Mouse (Mus musculus): ENCODE measurements around the gene Hal. TPM values are rescaled to one million over a fixed set of nuclear protein-coding genes. Genes with fewer than 3 reads are reported as not detected.

Gene Hal
- total RNA-seq (2014; rRNA removed; ENCODE audit: low replicate concordance) (not detected in 2 replicates), polyA plus RNA-seq (2015; fragmentation: Nextera tagmentation; extraction: Ambion mirVana) (not detected in 2 replicates)

DNA sequence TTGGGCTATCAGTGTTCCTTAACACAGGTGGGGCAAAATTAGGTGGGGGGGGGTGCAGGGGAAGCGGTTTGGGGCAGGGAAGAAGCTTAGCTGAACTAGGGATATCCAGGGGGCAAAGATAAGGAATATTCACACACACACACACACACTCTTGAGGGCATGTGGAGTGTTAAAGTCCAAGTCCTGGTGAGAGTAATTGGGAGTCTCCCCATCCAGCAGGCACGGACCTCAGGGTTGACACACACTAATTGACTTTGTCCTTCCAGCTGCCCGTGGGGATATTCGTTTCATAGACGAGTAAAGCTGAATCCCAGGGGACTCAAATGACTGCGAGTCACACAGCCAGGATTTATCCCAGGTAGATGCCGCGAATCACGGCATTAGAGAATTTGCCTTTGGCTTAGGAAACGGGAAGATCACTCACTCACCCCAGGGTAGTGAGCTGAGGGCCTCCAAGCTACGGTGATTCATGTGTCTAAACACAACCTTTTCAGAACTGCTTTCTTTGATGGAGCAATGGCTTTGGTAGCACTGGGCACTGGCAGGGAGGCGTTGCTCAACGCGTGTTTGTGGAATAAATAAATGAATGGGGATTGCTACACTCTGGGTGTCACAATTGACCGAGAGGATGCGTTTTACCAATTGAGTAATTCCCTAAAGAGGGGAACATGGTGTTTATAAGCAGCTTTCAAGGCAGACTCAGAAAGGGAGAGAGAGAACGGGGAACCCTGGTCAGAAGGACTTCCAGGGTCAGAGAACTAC is at the start of gene Hal:
Gene Hal, plus strand, starts transcription at position 703 of the 762 bp plus-strand sequence.
- no peak for TF ChIP-seq EP300 (IDR thresholded peaks at IDR 0.05; ENCODE audit: low read depth)
- no peak for TF ChIP-seq CTCF (IDR thresholded peaks at IDR 0.05; ENCODE audit: low read depth)
- H3K4me2 ChIP-seq (ENCODE audit: low read depth, low read length), result no peak within 1 kb of the TSS
- H3K9ac ChIP-seq (replicated peaks; ENCODE audit: low read depth, low read length), result no peak within 1 kb of the TSS
- no peak for ATAC-seq (ENCODE audit: insufficient read depth, low read depth)
- peaks cover 20% of the 10 kb centered on the region for H3K36me3 ChIP-seq (replicated peaks; ENCODE audit: control insufficient read depth, insufficient read depth, low read length)
- H3K4me1 ChIP-seq (ENCODE audit: control insufficient read depth, insufficient read depth), result no peaks in the 10 kb centered on the region
- WGBS, result 70% methylated on average over 17 of the region's 17 CpGs
- no peak within 1 kb of the TSS for H3K4me3 ChIP-seq (ENCODE audit: low read depth, low read length)
- no peak for DNase-seq (ENCODE audit: low spot score)
- H3K27ac ChIP-seq (ENCODE audit: low read depth), result no peak within 1 kb of the TSS
- H3K9me3 ChIP-seq (replicated peaks; ENCODE audit: control insufficient read depth, low read length), result no peaks in the 10 kb centered on the region
- no peaks in the 10 kb centered on the region for H3K27me3 ChIP-seq (ENCODE audit: control insufficient read depth, insufficient read depth, low read length)

DNA sequence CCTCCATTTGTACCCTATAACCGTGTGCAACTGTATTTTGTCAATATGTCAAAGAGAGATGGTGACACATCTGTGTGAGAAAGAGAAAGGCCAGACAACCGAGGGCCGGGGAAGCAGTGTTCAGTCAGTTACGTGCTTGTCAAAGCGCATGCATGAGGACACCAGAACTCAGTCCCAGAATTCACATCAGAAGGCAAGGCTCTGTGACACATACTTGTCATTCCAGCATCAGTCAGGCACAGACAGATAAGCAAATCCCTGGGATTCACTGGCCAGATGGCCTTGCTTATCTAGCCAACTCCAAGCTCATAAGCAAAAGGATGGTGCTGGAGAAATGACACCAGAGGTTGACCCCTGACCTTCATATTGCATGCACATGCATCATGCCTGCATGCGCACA is 47.1 kb upstream of the Hal start:
- 29% methylated on average over 6 of the region's 6 CpGs for WGBS
- TF ChIP-seq EP300 (IDR thresholded peaks at IDR 0.05; ENCODE audit: low read depth) (peak; percentile 66; the same call in 1 of the 2 replicates), CTCF (IDR thresholded peaks at IDR 0.05; ENCODE audit: low read depth) (no peak)
- Histone ChIP-seq H3K27me3 (ENCODE audit: control insufficient read depth, insufficient read depth, low read length) (no peaks in the 10 kb centered on the region), H3K4me2 (ENCODE audit: low read depth, low read length) (no peak overlapping the region), H3K36me3 (replicated peaks; ENCODE audit: control insufficient read depth, insufficient read depth, low read length) (no peaks in the 10 kb centered on the region), H3K27ac (ENCODE audit: low read depth) (peak overlapping the region; percentile 61), H3K9me3 (replicated peaks; ENCODE audit: control insufficient read depth, low read length) (no peaks in the 10 kb centered on the region), H3K4me1 (ENCODE audit: control insufficient read depth, insufficient read depth) (peaks cover 45% of the 10 kb centered on the region), H3K4me3 (ENCODE audit: low read depth, low read length) (no peak overlapping the region), H3K9ac (replicated peaks; ENCODE audit: low read depth, low read length) (no peak overlapping the region)
- ATAC-seq (ENCODE audit: insufficient read depth, low read depth), result peak; percentile 81
- peak; percentile 63 for DNase-seq (ENCODE audit: low spot score)

DNA sequence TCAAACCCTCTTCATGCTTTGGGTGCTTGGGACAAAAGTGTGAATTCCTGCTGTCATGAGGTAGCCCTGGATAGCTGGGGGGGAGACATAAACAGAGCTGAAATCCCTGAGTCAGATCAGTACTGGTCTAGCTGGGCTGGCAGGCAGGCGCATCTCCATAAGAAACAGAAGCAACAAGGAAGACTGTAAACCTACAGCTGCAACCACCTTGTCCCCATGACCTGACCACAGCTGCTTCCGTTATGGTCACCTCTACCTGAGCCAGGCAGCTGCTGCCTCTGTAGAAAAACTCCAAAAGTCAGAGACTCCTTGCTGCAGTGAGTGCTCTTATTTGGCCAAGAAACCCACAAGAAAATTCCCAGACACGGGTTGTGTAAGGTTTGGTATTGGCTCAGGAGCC is 46.4 kb upstream of the Hal start:
- TF ChIP-seq EP300 (IDR thresholded peaks at IDR 0.05; ENCODE audit: low read depth), result no peak
- no peak for TF ChIP-seq CTCF (IDR thresholded peaks at IDR 0.05; ENCODE audit: low read depth)
- H3K9ac ChIP-seq (replicated peaks; ENCODE audit: low read depth, low read length), result no peak overlapping the region
- no peak for DNase-seq (ENCODE audit: low spot score)
- H3K27me3 ChIP-seq (ENCODE audit: control insufficient read depth, insufficient read depth, low read length), result no peaks in the 10 kb centered on the region
- no peak overlapping the region for H3K4me3 ChIP-seq (ENCODE audit: low read depth, low read length)
- peak overlapping the region; percentile 61 for H3K27ac ChIP-seq (ENCODE audit: low read depth)
- peaks cover 45% of the 10 kb centered on the region for H3K4me1 ChIP-seq (ENCODE audit: control insufficient read depth, insufficient read depth)
- WGBS, result 49% methylated on average over 3 of the region's 3 CpGs
- H3K4me2 ChIP-seq (ENCODE audit: low read depth, low read length), result no peak overlapping the region
- no peaks in the 10 kb centered on the region for H3K36me3 ChIP-seq (replicated peaks; ENCODE audit: control insufficient read depth, insufficient read depth, low read length)
- H3K9me3 ChIP-seq (replicated peaks; ENCODE audit: control insufficient read depth, low read length), result no peaks in the 10 kb centered on the region
- ATAC-seq (ENCODE audit: insufficient read depth, low read depth), result peak; percentile 30

DNA sequence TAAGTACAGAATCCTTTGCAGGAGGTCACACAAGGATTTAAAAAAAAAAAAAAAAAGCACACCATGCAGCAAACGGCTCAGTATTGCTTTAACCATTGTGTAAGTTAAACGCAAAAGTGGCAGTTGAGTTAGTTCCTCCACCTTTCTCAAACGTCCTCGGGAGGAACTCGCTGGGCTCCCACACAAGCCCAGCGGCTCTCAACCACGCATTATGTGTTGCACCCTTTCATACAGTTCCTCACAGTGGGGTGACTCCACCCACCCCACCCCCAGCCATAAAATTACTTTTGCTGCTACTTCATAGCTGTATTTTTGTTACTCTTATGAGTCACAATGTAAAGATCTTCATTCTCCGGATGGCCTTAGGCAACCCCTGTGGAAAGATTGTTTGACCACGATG is 44.2 kb upstream of the Hal start:
- Histone ChIP-seq H3K4me1 (ENCODE audit: control insufficient read depth, insufficient read depth) (peaks cover 54% of the 10 kb centered on the region), H3K27ac (ENCODE audit: low read depth) (peak overlapping the region; percentile 72), H3K27me3 (ENCODE audit: control insufficient read depth, insufficient read depth, low read length) (no peaks in the 10 kb centered on the region), H3K4me2 (ENCODE audit: low read depth, low read length) (no peak overlapping the region), H3K4me3 (ENCODE audit: low read depth, low read length) (no peak overlapping the region), H3K36me3 (replicated peaks; ENCODE audit: control insufficient read depth, insufficient read depth, low read length) (no peaks in the 10 kb centered on the region), H3K9me3 (replicated peaks; ENCODE audit: control insufficient read depth, low read length) (no peaks in the 10 kb centered on the region), H3K9ac (replicated peaks; ENCODE audit: low read depth, low read length) (0 out of 2 replicates have a peak overlapping the region, but pooled peaks have one; percentile 3)
- no peak for DNase-seq (ENCODE audit: low spot score)
- no peak for ATAC-seq (ENCODE audit: insufficient read depth, low read depth)
- no peak for TF ChIP-seq EP300 (IDR thresholded peaks at IDR 0.05; ENCODE audit: low read depth)
- no peak for TF ChIP-seq CTCF (IDR thresholded peaks at IDR 0.05; ENCODE audit: low read depth)
- 62% methylated on average over 9 of the region's 9 CpGs for WGBS

DNA sequence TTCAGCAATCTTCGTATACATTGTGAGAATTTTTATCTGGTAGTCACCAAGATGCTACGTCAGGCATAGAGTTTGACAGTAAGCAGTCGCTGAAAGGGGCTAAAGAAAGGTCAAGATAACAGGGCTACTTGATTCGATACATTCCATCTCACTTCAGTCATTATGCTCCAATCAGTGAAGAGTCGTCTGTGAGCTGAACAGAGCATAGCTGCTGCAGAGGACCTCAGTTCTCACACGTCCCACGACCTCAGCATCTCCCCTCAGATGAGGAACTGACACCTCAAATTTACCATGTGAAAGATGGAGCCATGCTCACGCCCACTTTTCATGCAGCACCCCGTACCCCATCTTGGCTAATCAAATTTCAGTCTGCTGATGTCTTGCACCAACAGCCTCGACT is 41.2 kb upstream of the Hal start:
- ATAC-seq (ENCODE audit: insufficient read depth, low read depth) (peak; percentile 81), DNase-seq (ENCODE audit: low spot score) (peak; percentile 83)
- Histone ChIP-seq H3K36me3 (replicated peaks; ENCODE audit: control insufficient read depth, insufficient read depth, low read length) (no peaks in the 10 kb centered on the region), H3K27ac (ENCODE audit: low read depth) (peak overlapping the region; percentile 77), H3K4me1 (ENCODE audit: control insufficient read depth, insufficient read depth) (peaks cover 44% of the 10 kb centered on the region), H3K9me3 (replicated peaks; ENCODE audit: control insufficient read depth, low read length) (no peaks in the 10 kb centered on the region), H3K9ac (replicated peaks; ENCODE audit: low read depth, low read length) (no peak overlapping the region), H3K27me3 (ENCODE audit: control insufficient read depth, insufficient read depth, low read length) (no peaks in the 10 kb centered on the region), H3K4me2 (ENCODE audit: low read depth, low read length) (peak overlapping the region; percentile 33), H3K4me3 (ENCODE audit: low read depth, low read length) (no peak overlapping the region)
- WGBS, result 13% methylated on average over 10 of the region's 10 CpGs
- no peak for TF ChIP-seq EP300 (IDR thresholded peaks at IDR 0.05; ENCODE audit: low read depth)
- no peak for TF ChIP-seq CTCF (IDR thresholded peaks at IDR 0.05; ENCODE audit: low read depth)

Data from heart, postnatal 0 days (tissue).